Mouse (Mus musculus): ENCODE results near the gene Sorcs1.

Sorcs1 gene

DNA sequence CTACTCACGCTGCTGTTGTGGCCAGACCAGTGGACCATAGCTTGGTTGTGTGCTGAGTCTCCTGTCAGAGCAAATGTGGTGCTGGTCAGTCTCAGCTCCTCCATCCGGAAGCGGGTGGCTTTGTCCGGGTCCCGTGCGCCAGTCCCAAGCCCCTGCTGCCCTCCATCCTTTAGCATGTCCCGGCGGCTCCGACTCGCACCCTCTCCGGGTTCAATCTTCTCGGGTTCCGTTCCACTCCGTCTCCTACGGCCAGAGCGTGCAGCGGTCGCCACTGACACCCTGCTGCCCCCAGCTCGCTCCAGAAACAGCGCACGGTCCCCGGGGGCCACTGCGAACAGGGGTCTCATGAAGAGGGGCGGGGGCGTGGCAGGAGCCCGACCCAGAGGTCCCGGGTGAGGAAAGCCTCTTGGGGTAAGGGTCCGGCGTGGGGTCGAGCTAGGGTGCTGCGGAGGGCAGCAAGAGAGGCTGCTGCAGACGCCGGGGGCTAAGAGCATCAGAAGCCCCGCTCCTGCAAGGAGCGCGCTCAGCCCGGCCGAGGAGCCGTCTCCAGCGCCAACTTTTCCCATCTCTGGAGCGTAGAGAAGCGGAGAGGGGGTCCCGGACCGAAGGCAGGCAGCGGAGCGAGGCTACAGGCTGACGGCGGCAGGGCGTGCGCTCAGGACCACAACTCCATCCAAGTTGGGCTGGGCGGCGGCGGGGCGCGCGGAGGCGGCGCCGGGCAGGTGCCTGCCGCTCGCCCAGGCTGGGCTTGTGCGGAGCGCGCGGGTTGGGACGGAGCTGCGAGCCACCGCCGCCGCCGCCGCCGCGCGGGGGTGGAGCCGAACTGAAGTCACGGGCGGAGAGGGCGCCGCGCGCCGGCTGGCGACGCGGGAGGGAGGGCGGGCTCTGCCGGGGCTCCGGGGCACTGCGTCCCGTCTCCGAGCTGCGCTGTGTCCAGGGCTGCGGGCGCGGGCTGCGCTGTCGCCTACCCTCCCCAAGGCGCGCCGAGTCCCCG, at the start of gene Sorcs1:
Gene Sorcs1, minus strand, starts transcription at position 744 of the 994 bp plus-strand sequence.
- no peak for DNase-seq

DNA sequence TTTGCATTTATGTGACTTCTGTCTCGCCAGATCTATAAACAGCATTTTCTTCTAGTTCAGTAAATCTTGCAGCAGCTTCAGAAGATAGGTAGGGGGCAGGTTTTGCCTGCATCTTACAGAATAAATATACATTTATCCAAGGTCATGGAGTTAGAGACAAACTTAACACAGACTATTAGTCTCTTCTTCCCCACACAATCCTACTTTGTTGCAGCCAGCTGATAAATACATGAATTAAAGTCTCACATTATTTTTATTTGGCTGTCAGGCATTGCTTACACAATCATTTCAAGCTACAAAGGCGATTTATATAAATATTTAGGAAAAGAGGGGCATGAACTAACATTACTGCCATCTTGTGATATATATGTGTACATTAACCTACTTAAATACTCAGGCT, 4.8 kb upstream of the Sorcs1 start:
- no peak for DNase-seq

DNA sequence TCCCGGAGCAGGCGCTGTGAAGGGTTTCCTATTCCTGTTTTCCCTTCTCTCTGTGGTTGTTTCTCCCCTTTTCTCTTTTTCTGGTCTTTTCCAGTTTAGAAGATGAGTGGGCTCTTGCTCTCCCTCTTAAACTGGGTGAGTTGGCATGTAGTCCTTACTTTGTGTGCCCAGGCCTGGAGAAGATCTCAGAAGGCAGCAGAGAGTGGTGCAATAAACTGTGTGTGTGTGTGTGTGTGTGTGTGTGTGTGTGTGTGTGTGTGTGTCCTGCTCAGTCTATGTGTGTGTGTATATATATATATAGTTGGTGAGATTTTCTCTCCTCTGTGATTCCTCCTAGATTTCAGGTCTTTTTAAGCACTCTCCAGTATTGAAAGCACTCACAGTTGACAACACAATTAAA, 500 bp upstream of the Sorcs1 start:
- no peak for DNase-seq

DNA sequence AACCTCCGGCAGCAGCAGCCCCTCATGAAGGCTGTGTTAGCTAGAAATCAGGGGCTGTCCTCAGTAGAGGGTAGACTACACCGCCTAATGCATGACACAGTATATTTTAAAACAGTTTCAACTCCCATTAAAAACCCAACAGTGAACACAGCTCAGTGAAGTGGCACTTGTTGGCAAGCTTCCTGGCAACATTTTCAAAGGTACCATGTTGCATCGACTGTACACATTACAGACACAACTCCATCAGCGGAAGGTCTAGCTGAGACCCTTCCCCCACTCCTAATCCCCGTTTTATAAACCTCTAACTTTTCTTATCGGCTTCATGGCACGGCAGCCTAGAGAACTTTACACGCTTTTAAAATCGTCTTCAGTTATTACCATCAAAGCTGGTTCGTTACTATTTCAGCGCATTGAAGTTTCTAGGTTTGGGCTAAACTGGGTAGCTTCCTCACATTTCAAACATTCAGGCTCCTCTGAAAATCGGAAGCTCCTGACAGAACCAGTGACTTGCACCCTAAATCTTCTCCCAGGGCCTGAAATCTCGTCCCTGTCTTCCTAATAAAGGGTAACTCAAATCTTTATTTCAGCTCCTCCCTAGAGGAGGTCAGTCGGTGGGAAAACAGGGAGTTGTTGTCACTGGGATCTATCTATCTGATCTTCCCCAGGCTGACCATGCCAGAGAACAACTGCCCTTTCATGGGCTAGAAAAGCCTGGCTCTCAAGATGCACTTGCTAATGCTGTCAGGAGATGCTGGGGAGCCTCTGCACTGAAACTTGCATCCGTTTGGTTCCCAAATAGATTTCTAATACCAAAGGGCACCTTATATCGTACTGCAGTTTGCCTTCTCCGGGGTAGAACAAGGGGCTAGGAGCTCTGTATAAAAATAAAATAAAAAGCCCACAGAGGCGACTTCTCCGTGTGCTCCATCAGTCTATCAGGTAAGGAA, 1.6 kb downstream of the Sorcs1 start:
- DNase-seq, result no peak

DNA sequence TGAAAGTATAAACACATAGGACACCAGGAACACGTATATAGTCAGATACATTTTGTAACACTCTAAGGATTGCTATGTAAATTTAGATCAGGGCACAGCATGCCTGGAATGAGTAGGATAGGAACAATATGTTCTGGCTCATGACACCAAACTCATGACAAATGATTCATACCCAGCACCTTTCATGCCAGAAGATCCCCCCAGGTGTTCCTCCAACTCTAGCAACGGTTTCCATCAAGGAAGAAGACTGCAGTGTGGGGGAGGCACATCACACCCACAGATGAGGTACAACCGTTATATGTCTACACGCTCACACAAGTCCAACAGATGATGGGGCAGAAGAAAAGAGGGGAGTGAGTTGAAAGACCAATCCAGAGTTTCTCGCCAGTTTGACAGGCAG, 3.5 kb downstream of the Sorcs1 start:
- no peak for DNase-seq

DNA sequence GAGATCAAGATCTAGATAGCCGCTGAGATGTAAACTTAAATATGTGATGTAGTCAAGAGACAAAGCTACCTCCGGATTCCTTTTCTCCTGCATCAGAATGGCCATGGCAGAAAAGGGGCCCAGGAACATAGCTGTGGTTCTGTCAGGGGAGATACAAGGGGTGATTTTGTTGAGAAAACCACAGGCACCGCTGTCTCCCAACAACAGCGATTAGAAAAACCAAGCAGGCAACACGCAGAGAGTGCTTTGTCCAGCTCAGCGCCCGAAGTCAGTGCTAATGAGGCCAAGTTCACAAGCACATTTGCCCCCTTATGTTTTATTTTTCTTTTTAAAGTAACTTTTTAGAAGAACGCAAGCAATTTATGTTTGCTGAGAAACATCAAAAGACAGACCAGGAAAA, 10.9 kb downstream of the Sorcs1 start:
- no peak for DNase-seq

DNA sequence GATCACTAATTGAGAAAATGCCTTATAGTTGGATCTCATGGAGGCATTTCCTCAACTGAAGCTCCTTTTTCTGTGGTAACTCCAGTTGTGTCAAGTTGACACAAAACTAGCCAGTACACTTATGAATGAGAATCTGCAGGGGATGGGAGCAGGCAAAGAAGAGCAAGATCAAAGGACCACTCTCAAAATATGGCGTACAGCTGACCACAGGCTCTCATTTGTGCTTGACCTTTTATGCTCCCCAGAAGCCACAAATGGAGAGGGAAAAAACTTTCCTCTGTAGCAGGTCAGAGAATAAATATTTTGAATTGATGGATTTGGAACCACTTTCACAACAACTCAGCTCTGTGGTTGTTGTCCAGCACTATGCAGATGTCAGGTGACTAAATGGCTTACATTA, 14.1 kb downstream of the Sorcs1 start:
- no peak for DNase-seq

DNA sequence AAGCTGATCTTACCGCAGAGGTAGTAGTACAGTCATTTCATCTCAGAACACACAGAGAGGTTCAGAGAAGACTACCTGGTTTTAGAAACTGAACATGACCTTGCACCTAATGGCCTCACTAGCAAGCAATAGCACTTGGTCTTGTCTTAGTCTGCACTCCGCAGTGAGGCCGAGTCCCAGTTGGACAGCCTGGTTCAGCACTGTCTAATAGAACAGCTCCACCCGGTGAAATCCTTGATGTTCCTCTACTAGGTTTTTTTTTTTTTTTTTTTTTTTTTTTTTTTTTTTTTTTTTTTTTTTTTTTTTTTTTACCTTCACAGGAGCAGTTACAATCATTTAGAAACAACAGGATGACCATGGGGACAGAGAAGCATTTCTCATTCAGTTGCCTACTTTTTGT, 19.3 kb downstream of the Sorcs1 start:
- DNase-seq, result no peak

DNA sequence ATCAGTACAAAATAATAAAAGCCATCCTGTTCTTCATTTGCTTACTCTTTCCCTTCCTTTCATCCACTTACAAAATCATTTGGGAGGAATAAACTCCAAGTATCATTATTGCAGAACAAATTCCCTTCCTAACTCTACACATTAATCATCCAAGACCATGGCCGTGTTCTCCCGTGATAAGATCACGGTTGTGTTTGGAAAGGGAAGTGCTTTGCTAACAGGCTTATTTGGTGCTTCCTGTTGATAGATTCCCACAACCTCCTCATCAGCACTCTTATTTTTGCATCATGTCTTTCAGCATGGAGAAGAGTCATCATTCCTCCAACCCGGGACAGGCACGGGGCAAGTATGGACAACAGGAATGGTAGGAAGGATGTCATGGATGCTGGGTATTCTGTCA, 25.7 kb downstream of the Sorcs1 start:
- no peak for DNase-seq

DNA sequence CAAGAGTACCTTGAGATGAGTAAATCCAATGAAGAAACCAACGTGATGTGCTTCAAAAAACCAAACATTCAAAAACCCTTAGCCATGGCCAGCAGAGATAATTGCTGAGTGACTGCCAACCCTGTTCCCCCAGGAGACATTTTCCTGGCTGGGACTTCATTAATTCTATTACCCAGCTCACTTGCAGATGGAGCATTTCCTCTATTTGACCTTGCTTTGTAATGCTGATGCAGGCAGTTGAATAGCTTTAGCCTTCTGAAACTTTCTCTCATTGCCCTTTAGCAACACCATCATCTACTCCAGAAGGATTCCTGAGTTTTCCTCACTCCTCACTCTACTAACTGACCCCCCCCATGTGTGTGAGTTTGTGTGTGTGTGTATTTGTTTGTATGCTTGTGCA, 34.6 kb downstream of the Sorcs1 start:
- no peak for DNase-seq

DNA sequence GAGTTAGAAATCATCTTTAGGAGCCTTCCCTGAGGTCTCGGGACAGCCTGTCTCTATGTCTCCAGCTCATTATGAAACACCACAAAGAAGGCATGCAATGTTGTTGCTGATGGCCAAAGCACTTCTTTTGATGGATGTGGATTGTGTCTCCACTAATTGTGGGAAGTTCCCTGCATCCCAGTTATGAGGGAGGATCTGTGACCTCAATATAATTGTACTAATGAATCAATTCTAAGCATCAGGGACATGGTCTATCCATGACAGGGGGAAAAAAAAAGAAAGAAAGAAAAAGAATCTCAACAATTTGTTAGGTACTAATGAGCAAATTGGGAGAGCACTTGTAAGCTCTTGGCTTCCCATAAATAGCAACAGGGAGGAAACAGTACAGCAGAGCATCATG, 36.3 kb downstream of the Sorcs1 start:
- no peak for DNase-seq

DNA sequence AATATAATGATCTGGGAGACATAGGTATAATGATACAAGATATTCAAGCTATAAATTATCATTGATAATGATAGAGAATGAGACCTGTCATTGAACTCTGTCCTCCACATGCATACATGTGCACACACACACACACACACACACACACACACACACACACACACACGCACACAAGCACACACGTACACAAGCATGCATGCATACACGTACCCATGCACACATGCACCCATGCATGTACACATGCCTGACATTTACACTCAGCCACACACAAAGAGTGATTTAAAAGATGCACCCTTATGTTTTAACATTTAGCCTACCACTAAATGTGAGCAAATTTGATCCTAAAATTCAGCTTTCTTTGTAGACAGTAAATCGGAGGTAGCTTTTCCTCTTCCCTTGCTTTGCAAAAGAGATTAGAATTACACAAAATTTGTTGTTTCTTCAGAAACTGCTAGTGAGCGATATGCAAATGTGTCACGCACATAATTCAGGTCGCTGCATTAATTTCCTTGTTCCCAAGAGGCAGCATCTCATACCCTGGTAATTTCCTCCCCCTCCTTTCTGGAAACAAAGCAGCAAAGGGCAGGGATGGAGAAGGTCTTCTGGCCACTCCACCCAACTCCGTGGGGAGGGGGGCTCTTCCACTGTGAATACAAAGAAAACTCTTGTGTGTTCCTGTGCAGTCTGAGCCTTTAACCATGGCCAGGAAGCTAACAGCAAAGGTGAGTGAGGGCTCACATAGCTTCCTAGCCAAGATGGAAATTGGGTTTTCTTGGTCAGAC, 38.0 kb downstream of the Sorcs1 start:
- no peak for DNase-seq

DNA sequence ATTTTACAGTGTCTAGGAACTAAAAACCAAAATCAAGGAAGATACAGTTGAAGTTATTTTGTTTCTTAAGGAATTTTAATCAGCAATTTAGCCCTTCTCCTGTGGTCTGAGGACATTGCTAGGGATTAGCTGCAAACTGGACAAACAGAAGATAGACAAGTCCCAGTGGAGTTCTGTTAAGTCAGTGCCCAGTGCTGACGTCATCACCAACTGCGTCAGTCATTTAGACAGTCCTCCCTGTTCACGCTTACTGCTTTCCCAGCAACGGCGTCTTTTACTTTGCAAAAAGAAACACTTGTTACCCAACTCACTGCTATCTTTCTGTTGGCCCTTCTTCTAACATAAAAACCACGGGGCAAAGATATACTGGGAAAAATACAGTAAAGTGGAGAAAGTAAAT, 40.3 kb downstream of the Sorcs1 start:
- no peak for DNase-seq

DNA sequence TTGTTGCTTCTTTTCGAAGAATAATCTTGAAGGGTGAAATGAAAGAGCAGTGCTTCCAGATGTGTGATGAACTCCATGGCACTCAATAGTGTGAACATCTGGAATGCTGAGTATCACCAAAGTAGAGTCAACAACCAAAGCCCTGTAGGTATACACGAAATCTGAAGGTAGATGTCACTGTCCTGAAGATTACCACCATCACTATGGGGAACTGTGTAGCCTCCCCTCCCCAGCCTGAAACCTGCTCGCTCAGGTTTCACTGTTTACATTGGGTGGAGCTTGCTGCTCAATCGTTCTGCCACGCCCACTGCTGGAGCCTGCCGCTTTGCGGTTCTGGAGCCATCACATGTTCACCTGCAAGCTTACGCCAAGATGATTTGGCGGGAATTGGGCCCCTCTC, 64.4 kb downstream of the Sorcs1 start:
- DNase-seq, result no peak

DNA sequence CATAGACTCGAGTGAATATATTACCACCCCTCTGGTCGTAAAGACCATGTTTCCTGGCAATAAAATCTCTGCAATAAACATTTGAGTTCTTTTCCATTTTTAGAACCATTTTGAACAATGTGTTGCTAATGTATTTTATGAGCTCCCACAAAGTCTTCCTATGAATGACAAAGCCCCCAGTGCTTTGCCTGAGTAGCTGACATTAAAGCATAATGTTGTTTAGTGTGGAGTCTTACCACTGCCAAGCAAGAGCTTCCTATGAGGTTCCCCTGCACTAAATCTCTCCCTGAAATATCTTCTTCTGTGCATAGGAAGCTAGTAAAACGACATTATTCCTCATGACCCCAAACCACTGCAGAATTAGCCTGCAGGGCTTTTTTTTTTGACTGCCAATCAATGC, 66.8 kb downstream of the Sorcs1 start:
- DNase-seq, result no peak

DNA sequence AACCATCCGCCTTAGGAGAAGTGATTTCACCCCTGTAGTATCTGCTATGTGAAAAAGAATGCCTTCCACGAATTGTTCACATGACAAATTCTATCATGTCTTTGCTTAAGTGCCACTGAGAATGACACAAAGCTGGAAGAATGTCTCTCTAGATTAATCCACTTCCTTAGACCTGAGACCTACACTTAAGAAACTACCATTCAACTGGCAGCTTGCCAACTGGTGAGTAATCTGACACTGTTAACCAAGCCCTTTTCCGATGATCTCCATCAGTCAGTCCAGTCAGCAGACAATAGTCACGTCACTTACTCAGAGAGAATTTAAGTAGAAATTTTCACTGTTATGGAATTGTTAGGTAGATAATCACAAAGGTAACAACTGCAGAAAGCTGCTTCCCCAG, 74.6 kb downstream of the Sorcs1 start:
- DNase-seq, result no peak

DNA sequence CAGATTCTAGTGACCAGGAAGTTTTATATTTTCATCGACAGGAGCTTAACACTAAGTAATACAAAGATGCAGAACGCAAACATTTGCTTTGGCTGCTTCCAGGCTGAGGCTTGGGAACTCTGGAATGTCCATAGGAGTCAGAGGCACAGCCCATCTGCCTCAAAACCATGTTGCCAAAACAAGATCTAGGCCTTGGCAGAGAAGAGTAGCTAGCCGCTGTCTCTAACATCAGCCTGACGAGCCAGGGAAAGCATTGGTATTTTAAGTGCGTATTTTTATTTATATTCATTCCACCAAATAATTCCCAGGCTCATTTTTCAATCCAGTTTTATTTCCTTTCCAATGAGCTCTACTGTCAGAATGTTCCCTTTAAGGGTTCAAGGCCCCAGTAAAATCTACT, 75.1 kb downstream of the Sorcs1 start:
- DNase-seq, result no peak

DNA sequence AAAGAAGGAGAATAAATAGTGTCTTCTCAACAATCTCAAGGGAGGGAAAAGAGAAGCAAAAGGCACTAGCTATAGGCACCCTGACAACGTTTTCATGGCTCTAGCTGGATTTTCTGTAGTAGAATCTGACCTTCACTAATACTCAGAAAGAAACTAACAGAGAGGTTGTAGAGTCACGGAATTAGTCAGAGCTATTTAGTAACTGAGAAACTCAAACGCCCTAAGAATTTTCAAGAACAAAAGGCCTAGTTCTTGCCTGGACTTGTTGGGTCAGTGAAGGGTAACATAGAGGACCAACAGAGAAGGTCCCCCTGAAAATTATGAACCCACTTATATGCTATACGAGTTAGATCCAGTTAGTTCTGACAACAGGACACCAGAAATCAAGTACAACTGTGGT, 81.1 kb downstream of the Sorcs1 start:
- no peak for DNase-seq

DNA sequence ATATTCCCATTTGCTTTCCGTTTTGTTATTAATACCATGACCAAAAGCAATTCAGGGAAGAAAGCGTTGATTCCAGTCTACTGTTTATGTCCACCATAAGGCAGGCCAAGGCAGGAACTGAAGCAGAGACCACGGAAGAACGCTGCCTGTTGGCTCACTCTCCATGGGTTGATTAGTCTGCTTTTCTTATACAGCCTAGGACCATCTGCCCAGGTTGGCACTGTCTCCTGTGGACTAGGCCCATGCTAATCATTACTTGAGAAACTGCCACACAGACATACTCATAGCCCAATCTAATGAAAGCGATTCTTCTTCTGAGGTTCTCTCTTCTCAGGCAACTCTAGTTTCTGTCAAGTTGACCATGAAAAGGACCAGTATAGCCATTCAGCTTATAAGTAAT, 92.3 kb downstream of the Sorcs1 start:
- DNase-seq, result no peak

DNA sequence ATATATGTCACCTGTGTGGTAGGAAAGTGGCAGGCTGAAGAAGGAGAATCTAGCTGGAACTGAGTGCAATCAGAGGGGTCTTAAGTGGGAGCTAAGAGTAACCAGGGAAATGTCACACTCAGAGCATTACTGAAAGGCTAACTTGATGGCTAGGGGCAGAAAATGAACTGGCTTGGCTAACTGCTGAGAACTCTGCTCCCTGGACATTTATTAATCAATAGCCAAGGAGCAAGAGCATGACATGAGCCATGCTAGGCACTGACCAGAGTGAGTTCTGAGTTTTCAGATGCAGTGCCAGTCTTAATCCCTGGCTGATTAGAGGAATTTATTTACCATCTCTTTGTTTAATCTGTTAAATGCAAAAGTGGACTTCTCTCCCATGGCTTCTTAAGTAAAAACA, 95.5 kb downstream of the Sorcs1 start:
- DNase-seq, result no peak

DNA sequence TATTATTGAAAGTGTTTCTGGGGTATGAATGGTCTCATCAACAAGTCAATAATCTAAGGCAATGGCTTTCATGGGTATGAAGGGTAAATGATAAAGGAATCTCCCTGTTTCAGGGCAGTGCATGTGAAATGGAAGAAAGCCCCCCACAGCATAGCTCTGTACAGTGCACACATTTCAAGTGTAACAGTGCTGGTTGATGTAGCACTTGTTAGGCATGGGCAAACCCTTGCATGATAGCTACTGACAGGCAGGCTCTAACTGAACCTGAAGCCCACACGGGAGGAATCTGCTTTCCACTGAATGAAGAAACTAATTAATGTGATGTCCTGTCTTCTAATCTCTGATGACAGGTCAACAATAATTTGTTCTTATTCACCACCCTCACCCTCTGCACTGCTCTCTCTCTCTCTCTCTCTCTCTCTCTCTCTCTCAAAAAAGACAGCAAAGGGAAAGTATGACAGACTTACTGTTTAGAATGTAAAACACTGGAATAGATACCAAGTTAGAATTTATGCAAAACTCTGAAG, 108.7 kb downstream of the Sorcs1 start:
- no peak for DNase-seq

DNA sequence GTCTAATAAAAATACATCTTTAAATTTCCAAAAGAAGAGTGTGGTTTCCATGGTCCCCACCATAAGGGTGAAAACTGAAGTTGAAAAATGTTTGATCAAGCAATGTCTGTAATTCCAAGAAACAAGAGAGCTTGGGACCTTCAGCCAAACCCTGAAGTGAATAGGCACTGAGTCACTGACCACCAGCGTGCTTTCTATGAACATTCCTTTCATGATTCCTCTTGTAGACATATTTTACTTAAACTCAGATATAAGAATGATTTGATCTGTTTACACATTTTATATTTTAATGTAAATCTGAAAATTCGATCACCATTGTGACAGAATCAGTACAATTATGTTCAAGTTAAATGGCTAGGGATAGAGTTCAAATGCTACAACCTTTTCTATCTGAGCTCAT, 112.1 kb downstream of the Sorcs1 start:
- DNase-seq, result no peak

DNA sequence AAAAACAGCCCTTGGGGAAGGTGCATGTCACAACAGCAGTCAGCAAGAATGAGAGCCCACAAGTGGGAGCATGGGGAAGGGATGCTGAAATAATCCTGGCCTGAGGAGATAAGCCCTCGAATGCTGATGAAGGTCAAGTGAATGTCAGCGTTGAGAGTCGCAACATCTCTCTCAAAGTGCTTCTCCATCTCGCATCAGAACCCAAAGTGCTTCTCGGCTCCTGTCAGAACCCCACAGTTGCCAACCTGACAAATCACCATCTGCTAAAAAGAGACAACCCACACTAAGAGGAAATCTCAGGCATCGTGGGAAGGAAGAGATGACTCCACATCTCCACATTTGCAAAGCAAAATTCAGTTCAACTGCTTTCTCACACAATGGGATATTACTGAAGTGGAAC, 119.7 kb downstream of the Sorcs1 start:
- no peak for DNase-seq

Measured in lung, adult 18-20 months (tissue).